Mouse (Mus musculus) embryo, embryonic 10.5 days (tissue): ENCODE data around the gene Gtf2f2.
"Not testable (repeated sequence)": the region's sequence is repeated elsewhere in the genome, so short reads cannot be mapped to it uniquely, and the experiment has no call there.

Experiments used
- DNase-seq: peaks from one replicate; pipeline ENCODE4 v3.0.0-alpha.2; 2015; ENCODE audit warnings: low spot score

Gene Gtf2f2

DNA sequence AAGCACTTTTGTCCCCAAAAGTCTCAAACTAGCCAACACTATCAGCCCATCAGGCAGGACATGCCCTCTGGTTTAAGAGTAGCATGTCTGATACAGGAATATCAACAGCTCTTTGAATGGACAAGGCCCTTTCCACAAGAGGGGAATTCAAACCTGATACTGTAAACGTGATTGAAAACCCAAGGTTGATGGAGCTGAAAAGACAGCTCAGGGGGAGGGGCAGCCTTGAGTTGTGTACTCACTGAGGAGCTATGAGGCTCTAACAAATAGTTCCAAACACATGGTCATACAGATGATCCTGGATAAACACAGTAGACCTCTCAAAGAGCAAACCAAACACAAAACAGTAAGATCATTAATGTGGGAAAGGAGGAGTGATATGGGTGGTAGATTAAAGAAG lies 12.6 kb downstream of the Gtf2f2 start:
- DNase-seq: no peak

DNA sequence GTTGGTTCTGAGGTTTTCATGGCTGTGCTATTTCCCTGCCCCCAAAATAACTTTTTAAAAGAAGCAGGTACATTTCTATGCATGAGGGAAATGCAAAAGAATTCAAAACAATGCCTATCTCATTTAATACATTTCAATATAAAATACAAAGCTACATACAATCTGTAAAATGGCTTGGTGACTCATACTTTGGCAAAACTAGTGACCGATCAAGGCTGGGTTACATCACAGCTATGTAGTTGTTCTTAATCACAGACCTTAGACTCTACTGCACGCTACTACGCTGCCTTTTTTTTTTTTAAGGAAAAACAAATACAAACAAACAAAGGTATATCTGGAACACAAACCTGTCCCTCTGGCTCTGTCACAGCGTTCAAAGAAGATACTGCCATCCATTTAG lies 18.3 kb downstream of the Gtf2f2 start:
- no peak for DNase-seq

GRCm38 (mm10) chr14:75990936-75991335 lies 19.7 kb downstream of the Gtf2f2 start:
- DNase-seq: no peak

DNA sequence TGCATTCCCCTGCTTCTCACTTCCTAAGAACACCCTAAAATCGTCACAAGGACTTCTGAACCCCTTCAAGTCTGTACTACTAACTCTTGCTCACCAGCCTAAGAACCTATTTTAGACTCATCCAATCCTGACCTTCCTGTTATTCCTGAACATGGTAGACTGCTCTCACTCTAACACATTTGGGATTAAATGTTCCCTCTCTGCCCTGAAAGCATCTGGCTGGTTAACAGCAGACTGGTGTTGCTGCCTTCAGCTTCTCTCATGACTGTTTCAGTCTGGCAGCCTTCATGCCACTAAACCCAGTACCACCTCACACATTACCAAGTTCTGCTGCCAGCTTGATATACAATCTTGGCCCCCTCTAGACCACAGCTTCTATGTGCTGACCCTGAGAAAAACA lies 21.5 kb downstream of the Gtf2f2 start:
- DNase-seq: no peak

- no peak for DNase-seq
Measured at GRCm38 (mm10) chr14:75986878-75987483, 23.7 kb downstream of the Gtf2f2 start.

- DNase-seq: no peak
Measured at GRCm38 (mm10) chr14:75985112-75985511, 25.6 kb downstream of the Gtf2f2 start.

GRCm38 (mm10) chr14:75983891-75984290 lies 26.8 kb downstream of the Gtf2f2 start:
- DNase-seq: no peak

GRCm38 (mm10) chr14:75981231-75981630 lies 29.4 kb downstream of the Gtf2f2 start:
- no peak for DNase-seq

GRCm38 (mm10) chr14:75976107-75976506 lies 34.6 kb downstream of the Gtf2f2 start:
- DNase-seq: no peak

DNA sequence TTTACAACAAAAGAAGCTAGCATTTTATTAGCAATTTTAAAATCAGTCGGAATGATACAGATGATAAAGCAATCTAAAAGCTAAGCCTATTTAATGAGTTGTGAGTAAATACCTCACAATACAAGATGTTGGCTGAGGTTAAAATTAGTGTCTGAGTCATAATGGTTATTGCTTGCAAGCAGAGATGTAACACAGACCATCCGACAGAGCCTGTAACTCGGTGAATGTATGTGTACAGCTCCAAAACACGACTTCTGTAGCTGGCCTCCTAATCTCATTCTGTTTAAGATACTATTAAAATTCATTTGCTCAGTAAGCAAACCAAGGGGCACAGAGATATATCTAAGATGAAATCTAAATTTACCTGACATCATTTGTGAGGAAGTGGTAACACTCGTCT lies 43.4 kb downstream of the Gtf2f2 start:
- no peak for DNase-seq

DNA sequence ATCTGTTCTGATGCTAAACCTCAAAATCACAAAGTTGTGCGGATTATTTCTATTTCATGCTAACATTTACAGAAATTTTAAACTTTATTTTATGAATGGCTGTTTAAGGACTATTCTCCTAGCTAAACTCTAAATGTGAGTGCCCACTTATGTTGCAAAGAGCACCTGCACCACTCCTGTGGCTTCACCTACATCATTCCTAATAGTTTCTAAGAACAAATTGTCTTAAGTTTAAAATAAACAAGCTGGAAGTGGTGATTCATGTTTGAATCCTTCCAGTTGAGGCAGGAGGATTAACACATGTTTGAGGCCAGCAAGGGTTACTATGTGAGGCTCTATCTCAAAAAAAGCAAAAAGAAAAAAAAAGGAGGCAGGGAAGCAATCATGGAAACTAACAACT lies 46.2 kb downstream of the Gtf2f2 start:
- DNase-seq: no peak

DNA sequence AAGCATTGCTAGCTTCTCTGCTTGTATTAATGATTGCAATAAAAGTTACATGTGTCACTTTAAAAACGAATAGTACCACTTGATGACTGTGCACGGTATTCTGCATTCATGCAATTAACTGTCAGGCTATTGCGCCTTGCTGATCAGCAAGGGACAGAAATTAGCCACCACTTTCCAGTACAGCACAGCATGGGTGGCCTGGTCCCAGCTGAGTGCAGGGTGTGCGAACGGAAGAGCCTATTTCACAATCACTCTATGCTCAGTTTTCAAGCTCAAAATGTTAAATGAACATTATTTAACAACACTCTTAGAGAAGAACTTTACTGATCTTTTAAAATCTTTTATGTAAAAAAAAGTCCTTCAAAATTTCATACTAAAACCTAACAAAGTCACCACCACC lies 46.7 kb downstream of the Gtf2f2 start:
- DNase-seq: no peak

- no peak for DNase-seq
Measured at GRCm38 (mm10) chr14:75963215-75963614, 47.5 kb downstream of the Gtf2f2 start.

DNA sequence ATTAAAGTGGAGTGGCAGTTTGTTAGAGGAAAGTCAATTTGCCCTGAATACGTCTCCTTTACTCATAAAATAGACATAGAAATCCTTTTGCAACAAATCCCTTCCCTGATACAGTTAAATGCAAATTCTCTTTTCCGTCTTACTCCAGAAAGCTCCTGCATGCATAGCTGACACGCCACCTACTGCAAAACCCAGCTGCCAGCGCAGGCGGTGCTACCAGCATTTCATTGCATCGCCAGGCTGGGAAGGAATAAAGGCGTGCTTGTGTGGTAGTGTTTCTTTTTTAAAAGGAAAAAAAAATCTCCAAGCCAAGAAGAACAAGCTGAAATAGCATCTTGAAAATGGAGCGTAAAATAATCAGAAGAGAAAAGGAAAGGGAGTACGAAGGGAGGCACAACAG lies 48.4 kb downstream of the Gtf2f2 start:
- DNase-seq: no peak

DNA sequence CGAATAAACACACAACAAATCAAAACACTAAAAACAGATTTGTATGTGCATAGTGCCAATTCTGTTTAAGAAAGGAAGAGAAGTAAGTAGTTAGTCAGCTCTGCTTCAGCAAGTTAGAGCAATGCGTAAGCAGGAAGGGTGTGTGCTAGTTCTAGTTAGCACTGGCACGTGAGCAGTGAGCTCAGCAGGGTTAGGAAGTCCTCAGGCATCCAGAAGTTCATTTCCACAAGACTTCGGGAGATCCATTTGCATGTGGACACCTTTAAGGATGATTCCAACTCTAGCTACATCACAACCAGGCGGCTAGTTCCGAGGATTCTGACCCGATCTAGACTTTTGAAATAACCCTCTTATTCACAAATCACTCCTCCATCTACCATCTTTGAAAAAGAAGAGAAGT lies 55.9 kb downstream of the Gtf2f2 start, which contains the start of gene Kctd4:
Kctd4 (plus strand) TSS at position 244 of the 400 bp plus-strand sequence.
- no peak for DNase-seq

DNA sequence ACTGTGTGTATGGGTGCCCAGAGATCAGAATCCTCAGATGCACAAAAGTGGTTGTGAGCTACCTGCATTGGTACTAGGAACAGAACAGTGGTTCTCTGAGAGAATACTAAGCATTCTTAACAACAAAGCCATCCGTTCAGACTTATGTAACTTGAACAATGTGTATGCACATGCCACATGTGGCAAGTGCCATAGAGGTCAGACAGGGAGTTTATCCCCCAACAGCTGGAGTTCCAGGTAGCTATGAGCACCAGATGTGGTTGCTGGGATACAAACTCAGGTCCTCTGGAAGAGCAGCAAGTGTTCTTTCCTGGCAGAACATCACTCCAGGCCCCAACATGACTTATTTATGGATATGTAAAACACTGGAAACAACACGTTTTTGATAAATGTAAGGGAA lies 57.7 kb downstream of the Gtf2f2 start:
- peak; percentile 46 for DNase-seq

- no peak for DNase-seq
Measured at GRCm38 (mm10) chr14:75947674-75948073, 63.0 kb downstream of the Gtf2f2 start.

DNA sequence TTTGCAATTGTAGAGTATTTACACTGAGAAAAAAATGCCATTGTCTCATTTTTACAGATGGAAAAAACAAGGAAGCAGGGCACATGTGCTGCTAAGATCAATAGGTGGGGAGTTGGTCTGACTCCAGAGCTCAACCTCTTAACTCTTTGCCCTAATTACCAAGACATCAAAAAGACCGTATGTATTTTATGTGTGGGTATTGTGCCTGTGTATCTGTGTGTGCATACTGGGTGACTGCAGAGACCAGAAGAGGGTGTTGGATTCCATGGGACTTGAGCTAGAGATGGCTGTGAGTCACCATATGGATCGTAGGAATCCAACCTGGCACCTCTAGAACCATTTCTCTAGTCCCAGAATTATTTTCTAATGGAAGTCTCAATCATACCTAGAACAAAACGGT lies 68.3 kb downstream of the Gtf2f2 start:
- no peak for DNase-seq

- DNase-seq: no peak
Measured at GRCm38 (mm10) chr14:75941500-75941899, 69.2 kb downstream of the Gtf2f2 start.

DNA sequence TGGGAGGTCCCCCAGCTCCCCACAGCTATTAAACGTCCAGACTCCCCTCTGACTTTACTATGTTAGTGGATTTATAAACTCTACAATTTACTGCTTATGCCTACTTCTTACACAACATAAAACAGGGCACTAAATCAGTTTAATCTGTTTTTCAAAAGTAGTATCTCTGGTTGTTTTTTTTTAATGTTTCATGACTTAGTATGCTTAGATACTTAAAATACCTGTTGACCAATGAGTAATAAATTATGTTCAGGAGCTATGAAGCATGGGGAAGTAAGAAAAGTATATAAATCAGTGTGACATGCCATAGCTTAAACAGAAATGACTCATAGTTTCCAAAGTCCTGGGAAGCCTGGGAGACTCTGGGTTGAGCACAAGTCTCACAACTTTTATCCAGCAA lies 73.0 kb downstream of the Gtf2f2 start:
- DNase-seq: no peak

GRCm38 (mm10) chr14:75934359-75934758 lies 76.3 kb downstream of the Gtf2f2 start:
- no peak for DNase-seq

DNA sequence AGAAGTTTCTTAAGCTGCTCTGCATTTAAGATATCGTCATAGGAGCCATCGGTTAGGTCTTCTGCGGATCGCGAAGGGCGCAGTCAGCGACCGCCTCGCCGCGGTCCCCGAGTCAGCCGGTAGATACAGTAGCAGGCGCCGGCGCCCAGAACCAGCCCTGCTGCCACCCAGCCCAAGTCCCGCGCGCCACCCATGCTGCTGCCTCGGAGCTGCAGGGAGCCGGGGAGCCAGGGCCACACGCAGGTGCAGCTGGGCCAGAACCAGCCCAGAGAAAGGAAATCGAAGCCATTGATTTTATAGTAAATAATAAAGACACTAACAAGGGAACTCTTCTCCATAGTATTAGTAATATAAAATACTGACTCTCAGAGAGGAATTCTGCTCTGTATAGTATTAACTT lies 79.4 kb downstream of the Gtf2f2 start:
- DNase-seq: no peak

DNA sequence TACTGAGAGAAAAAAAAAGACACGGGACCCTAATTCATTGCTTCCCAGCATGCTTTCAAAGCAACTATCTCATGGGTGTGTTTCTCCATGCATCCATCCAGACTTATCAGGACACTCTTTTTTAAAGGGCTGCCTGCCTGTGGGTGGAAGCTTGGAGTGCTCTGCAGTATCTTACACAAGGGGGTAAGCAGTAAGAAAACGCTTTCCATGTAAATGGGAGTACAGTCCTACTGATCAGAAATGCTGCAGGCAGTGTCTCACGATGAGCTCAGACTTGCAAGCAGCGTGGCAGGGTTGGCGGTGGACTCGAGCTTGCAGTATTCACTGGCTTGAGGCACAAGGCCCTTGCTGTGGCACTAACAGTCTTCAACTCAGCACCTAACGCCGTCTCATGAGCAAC lies 81.0 kb downstream of the Gtf2f2 start:
- DNase-seq: not testable (repeated sequence)

DNA sequence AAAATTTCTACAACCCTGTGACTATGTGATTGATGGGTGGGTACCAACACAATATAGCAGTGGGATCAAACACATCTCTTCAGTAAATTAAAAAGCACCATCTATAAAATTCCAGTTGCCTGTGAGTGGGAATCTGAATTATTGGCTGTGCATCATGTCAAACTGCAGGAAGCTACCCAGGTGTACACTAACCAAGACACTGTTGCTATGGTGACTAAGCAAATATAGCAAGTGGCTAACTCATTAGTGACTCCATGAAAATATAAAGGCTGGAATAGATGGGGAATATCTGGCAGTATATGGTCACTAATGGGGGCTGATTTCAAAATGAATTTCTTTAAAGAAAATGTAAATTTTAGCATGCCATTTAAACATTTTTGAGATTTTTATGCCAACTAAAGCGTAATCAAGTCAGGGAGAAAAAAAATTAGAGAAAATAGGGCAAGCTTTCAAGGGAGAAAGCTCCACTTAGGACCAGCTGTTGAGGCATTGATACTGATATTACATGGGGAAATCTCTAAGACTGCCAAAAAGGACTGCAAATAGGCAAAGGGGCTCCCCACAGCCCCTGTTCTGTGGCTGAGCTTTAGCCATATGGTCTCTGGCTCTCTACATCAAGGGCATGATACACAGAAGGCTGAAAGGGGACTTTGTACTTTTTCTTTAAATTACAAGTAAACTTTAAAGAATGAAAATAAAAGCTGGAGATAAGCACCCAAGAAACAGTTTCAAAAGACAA lies 87.2 kb downstream of the Gtf2f2 start:
- no peak for DNase-seq
